Mouse (Mus musculus) ES-Bruce4 (cell line): ENCODE data around the gene Nfkbie. TPM values are rescaled to one million over a fixed set of nuclear protein-coding genes. Genes with fewer than 3 reads are reported as not detected.
A peak's percentile ranks its signal among the peaks of the same experiment; 100 is the strongest.

Source experiments
- H3K27ac ChIP-seq: 2 replicates; pipeline ENCODE4 v1.5.1; 2012; ENCODE audit warnings: low read length, inconsistent platforms; ENCODE audit not compliant: insufficient read depth
- H3K27me3 ChIP-seq: 2 replicates; pipeline ENCODE4 v1.6.1; 2012; ENCODE audit warnings: mild to moderate bottlenecking, low read length, inconsistent platforms; ENCODE audit not compliant: control insufficient read depth, poor library complexity, insufficient read depth, severe bottlenecking
- H3K36me3 ChIP-seq: 2 replicates; pipeline ENCODE4 v1.6.1; 2012; ENCODE audit warnings: inconsistent platforms, mild to moderate bottlenecking, low read length, moderate library complexity; ENCODE audit not compliant: control insufficient read depth, poor library complexity, insufficient read depth, severe bottlenecking
- H3K4me1 ChIP-seq: one replicate; pipeline ENCODE4 v1.8.1; 2011; ENCODE audit warnings: low read length; ENCODE audit not compliant: control insufficient read depth, insufficient read depth
- H3K4me3 ChIP-seq: 2 replicates; pipeline ENCODE4 v1.5.1; 2011; ENCODE audit warnings: low read depth, mild to moderate bottlenecking, low read length
- H3K9ac ChIP-seq: 2 replicates; pipeline ENCODE4 v1.6.1; 2012; ENCODE audit warnings: low read depth, mild to moderate bottlenecking, inconsistent platforms; ENCODE audit not compliant: poor library complexity, severe bottlenecking
- H3K9me3 ChIP-seq: replicated peaks from 2 replicates; pipeline ENCODE4 v1.6.1; 2012; ENCODE audit warnings: mild to moderate bottlenecking, low read length, inconsistent platforms; ENCODE audit not compliant: control insufficient read depth, poor library complexity, insufficient read depth, severe bottlenecking
- CTCF ChIP-seq: IDR thresholded peaks from one replicate; pipeline ENCODE4 v1.8.1; 2011; ENCODE audit warnings: low read depth, low read length
- EP300 ChIP-seq: IDR thresholded peaks from 2 replicates; pipeline ENCODE4 v1.6.1; 2011; ENCODE audit warnings: low read depth, low read length; ENCODE audit not compliant: insufficient read depth
- POLR2A ChIP-seq: IDR thresholded peaks from one replicate; pipeline ENCODE4 v1.8.1; 2011; ENCODE audit warnings: low read length; ENCODE audit not compliant: insufficient read depth
- polyA plus RNA-seq: library from polyadenylated mRNA; stranded (reverse); fragments of >200 nt; gene quantifications from 2 replicates; pipeline ENCODE4 v1.2.4, GENCODE M21; 2011; ENCODE audit warnings: low read depth; ENCODE audit not compliant: missing spikeins, insufficient read depth, insufficient read length

Gene Nfkbie
- polyA plus RNA-seq, 1 experiment = 2.7 TPM

- Histone ChIP-seq H3K9ac (peak overlapping the region; percentile 75), H3K36me3 (peaks cover 4% of the 10 kb centered on the region), H3K4me3 (peak overlapping the region; percentile 68), H3K27me3 (no peaks in the 10 kb centered on the region), H3K27ac (peak overlapping the region; percentile 77), H3K9me3 (no peaks in the 10 kb centered on the region), H3K4me1 (peaks cover 3% of the 10 kb centered on the region)
- TF ChIP-seq CTCF (no peak), POLR2A (peak; percentile 70), EP300 (peak; percentile 32; the same call in 1 of the 2 replicates)
These were observed 39.6 kb downstream of the Nfkbie start for GRCm38 (mm10) chr17:45594881-45595735.

- Histone ChIP-seq H3K9me3 (no peaks in the 10 kb centered on the region), H3K36me3 (no peaks in the 10 kb centered on the region), H3K27me3 (no peaks in the 10 kb centered on the region), H3K27ac (peak overlapping the region; percentile 77), H3K9ac (peak overlapping the region; percentile 75), H3K4me1 (peaks cover 1% of the 10 kb centered on the region), H3K4me3 (peak overlapping the region; percentile 68)
- TF ChIP-seq EP300 = peak; percentile 74
- TF ChIP-seq CTCF = no peak
- peak; percentile 5 for TF ChIP-seq POLR2A
These were observed 40.4 kb downstream of the Nfkbie start for GRCm38 (mm10) chr17:45595736-45596390.

GRCm38 (mm10) chr17:45596631-45597396 lies 41.3 kb downstream of the Nfkbie start:
- 0 out of 2 replicates have a peak overlapping the region, but pooled peaks have one; percentile 75 for H3K9ac ChIP-seq
- H3K27ac ChIP-seq = peak overlapping the region; percentile 79
- TF ChIP-seq CTCF (no peak), EP300 (no peak), POLR2A (no peak)
- peak overlapping the region; percentile 13; the same call in 1 of the 2 replicates for H3K4me3 ChIP-seq
- H3K9me3 ChIP-seq = no peaks in the 10 kb centered on the region
- H3K4me1 ChIP-seq = no peaks in the 10 kb centered on the region
- no peaks in the 10 kb centered on the region for H3K36me3 ChIP-seq
- H3K27me3 ChIP-seq = no peaks in the 10 kb centered on the region

- Histone ChIP-seq H3K27ac (peak overlapping the region; percentile 18; the same call in 1 of the 2 replicates), H3K4me1 (peaks cover under 1% of the 10 kb centered on the region), H3K36me3 (no peaks in the 10 kb centered on the region), H3K27me3 (no peaks in the 10 kb centered on the region), H3K9ac (no peak overlapping the region), H3K9me3 (no peaks in the 10 kb centered on the region), H3K4me3 (no peak overlapping the region)
- TF ChIP-seq POLR2A (no peak), CTCF (no peak), EP300 (no peak)
These were observed 42.3 kb downstream of the Nfkbie start for GRCm38 (mm10) chr17:45597787-45598186.

GRCm38 (mm10) chr17:45598376-45598775 lies 42.9 kb downstream of the Nfkbie start:
- Histone ChIP-seq H3K9me3 (no peaks in the 10 kb centered on the region), H3K27ac (peak overlapping the region; percentile 18), H3K27me3 (no peaks in the 10 kb centered on the region), H3K4me3 (0 out of 2 replicates have a peak overlapping the region, but pooled peaks have one; percentile 2), H3K9ac (0 out of 2 replicates have a peak overlapping the region, but pooled peaks have one; percentile 76), H3K4me1 (peaks cover 2% of the 10 kb centered on the region), H3K36me3 (no peaks in the 10 kb centered on the region)
- TF ChIP-seq CTCF = no peak
- TF ChIP-seq EP300 = no peak
- TF ChIP-seq POLR2A = no peak
